Mouse (Mus musculus) retina, adult 2 months (tissue): Measurements from ENCODE around the gene Mex3d.
A peak's percentile ranks its signal among the peaks of the same experiment; 100 is the strongest.

ENCODE experiments used
- DNase-seq: peaks from one replicate; pipeline ENCODE4 v3.0.0-alpha.2; 2012; ENCODE audit warnings: low read depth, low spot score

Gene Mex3d

DNA sequence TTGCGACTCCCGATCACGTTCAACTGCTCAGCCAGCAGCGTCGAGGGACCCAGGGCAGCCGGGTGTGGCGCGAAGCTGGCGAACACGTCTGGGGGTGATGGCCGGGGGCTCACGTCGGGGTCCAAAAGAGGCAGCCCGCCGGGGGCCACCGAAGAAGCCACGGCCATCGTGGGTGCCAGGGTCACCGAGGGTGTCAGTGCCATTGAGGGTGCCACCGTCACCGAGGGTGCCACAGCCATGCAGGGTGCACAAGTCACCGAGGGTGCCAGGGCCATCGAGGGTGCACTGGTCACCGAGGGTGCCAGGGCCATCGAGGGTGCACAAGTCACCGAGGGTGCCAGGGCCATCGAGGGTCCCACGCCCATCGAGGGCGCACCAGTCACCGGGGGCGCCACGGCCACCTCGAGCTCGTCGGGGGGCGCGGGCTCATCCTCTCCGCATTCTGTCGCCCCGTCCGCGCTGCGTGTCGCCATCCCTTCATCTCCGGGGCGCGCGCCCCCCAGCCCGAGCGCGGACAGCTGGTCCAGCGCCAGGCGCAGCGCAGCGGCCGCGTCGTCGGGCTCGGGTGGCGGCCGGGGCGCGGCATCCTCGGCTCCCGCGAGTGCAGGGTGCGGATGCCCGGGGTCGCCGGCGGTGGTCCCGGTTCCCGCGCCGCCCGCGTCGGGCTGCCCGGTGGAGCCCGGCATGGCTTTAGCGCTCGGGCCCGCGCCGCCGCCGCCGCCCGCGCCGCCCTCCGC lies 556 bp downstream of the Mex3d start:
- no peak for DNase-seq

DNA sequence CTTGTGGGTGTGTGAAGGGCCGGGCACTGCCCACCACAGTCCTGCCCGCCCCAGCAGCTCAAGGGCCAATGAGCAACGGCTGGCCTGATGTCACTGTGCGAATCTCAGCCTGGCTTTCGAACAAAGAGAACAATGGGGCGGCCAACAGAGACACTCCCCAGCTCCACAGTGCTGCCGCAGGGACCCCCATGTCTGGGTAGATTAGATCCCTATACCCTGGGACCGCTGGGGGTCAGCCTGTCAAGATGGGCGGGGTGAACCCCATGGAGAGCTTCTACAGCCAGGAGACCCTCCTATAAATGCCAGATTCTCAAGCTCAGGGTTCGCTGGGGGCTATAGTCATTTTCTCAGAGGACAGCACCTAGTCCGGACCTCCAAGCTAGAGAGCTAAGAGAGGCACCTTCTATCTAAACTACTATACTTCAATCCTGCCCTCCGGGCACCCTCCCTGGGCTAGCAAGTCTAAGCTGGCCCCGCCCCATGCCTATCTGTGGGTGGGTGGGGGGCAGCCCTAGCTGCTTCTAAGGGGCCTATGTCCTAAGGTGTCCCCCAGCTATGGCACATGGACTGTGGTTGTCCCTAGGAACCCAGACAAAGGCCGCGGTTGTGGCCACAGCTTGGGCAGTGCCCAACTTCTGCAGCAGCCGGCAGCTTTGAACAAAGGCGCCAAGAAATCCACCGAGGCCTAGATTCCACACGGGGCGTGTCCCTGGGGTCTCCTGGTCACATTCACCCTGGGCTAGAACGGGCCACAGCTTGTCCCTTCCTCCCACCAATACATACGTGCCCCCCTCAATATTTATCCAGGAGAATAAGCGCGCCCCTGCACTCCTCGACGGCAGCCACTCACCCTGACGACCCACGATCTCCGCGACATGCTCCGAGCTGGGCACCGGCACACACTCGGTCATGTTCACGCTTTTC lies 1.4 kb downstream of the Mex3d start:
- no peak for DNase-seq

- DNase-seq, result no peak
These were observed 2.1 kb downstream of the Mex3d start for GRCm38 (mm10) chr10:80385310-80385709.

GRCm38 (mm10) chr10:80384709-80385108 lies 2.8 kb downstream of the Mex3d start:
- no peak for DNase-seq

- DNase-seq, result no peak
These were observed 3.3 kb downstream of the Mex3d start for GRCm38 (mm10) chr10:80384115-80384639.

- DNase-seq, result no peak
These were observed 4.0 kb downstream of the Mex3d start for GRCm38 (mm10) chr10:80383431-80383830.

- DNase-seq, result no peak
These were observed 4.7 kb downstream of the Mex3d start for GRCm38 (mm10) chr10:80382641-80383365.

GRCm38 (mm10) chr10:80377716-80378115 lies 9.7 kb downstream of the Mex3d start:
- no peak for DNase-seq

- DNase-seq, result peak; percentile 83
These were observed 11.3 kb downstream of the Mex3d start for GRCm38 (mm10) chr10:80376160-80376559.

DNA sequence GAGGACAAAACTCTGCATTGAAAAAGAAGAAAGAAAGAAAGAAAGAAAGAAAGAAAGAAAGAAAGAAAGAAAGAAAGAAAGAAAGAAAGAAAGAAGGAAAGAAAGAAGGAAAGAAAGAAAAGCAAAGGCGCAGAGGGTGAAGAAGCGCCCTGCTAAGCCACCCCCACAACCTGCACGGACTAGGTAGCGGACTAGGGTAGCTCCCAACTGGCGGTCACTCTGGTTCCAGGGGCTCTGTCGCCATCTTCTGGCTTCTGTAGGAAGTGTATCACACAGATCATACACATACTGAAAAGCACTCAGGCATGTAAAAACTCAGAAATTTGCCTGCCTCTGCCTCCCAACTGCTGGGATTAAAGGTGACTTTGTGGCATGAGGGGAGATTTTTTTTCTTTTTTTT lies 13.4 kb downstream of the Mex3d start:
- peak; percentile 64 for DNase-seq

DNA sequence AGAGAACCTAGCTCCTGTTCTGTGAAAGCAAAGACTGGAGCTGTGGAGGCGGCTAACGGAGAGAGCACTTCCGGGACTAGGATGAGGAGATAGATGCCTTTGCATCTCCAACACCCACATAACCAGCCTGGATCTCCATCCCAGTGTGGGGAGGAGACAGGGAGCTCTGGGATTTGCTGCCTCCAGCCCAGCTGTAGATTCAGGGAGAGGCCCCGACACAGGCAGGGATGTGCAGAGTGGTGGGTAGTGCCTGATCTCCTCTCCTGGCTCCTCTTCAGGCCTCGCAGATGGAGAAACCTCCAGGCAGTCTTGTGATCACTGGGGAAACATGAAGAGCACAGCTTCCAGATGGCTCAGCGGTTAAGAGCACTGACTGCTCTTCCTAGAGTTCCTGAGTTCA lies 14.8 kb downstream of the Mex3d start:
- no peak for DNase-seq

GRCm38 (mm10) chr10:80371983-80372382 lies 15.5 kb downstream of the Mex3d start:
- DNase-seq, result no peak

DNA sequence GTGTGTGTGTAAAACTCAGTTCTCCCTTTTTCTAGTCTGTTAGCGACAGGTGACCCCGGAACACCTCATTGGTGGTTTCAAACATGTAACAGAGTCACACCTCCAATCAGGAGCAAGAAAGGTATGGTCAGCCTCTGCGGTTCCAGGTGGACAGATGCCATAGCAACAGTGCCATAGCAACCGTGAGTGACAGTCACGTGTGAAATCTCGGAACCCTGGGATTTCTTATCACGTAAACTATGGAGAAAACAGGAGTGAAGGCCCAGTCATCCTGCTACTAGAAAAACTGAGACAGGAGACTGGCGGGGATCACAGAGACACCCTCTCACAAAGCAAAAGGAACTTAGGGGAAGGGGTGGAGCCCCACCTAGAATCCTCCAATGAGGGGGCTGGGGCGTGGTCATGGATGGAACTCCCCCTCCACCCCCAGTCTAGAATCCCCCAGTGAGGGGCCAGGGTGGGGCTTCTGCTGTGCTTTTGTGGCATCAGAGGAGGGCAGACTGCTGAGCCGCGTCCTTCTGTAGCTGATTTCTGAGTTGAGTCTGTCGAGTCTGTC lies 16.0 kb downstream of the Mex3d start:
- no peak for DNase-seq

DNA sequence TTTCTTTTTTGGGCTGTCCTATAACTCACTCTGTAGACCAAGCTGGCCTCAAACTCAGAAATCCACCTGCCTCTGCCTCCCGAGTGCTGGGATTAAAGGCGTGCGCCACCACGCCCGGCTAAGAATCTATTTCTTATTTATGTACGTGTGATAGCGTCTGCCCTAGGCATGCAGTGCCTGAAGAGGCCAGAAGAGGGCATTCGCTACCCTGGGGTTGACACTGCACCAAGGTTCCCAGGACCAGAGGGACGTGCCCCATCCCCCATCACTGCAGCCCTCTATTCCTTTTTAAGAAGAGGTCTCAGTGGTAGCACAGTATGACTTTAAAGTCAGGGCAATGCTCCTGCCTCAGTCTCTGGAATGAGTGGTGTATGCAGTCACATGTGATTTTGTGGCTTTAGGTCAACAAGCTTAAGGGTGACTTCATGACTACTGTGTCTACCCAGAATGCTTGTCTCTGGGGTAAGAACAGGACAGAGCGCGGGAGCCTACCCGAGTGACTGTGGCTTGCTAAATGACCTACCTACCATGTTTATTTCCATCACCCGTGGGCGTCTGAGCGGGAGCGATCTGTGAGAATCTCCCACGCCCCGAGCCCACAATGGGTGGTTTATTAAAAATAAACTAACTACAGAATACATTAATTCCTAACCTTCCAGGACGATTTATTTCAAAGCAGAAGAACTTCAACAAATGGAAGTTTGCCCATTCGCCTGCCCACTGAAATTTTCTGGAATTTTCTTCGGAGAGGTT lies 17.3 kb downstream of the Mex3d start:
- no peak for DNase-seq

DNA sequence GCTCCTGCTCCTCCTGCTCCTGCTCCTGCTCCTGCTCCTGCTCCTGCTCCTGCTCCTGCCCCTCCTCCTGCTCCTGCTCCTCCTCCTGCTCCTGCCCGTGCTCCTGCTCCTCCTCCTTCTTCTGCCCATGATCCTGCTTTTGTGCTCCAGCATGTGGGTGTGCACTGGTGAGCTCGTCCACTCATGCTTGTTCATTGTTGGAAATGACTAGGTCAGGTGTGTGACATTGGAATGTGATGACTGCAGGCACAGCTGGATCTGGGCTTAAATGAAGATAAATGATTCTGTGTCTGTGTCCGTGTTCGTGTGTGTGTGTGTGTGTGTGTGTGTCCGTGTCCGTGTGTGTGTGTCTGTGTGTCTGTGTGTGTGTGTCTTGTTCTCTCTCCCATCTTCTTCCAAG lies 19.1 kb downstream of the Mex3d start:
- DNase-seq, result no peak

GRCm38 (mm10) chr10:80367954-80368353 lies 19.5 kb downstream of the Mex3d start:
- no peak for DNase-seq

GRCm38 (mm10) chr10:80365736-80366135 lies 21.7 kb downstream of the Mex3d start:
- DNase-seq, result no peak

- DNase-seq, result no peak
These were observed 23.7 kb downstream of the Mex3d start for GRCm38 (mm10) chr10:80363734-80364133.

GRCm38 (mm10) chr10:80357994-80358639 lies 29.3 kb downstream of the Mex3d start:
- DNase-seq, result peak; percentile 75

DNA sequence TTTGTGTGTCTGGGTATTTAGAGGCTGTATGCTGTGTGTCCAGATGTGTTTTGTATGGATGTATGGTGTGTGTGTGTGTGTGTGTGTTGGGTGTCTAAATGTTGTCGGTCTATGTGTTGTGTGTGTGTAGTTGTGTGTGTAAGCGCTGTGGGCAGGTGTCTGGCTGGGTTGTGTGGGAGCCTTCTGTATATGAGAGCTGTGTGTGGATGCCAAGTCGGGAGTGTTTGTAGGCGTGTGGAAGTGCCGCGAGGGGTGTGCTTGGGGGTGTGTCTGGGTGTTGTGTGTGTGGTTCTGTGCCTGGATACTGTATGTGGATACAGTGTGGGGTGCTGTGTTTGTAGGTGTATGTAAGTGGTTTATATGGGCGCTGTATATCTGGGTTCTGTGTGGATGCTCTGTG lies 30.1 kb downstream of the Mex3d start:
- no peak for DNase-seq
